Mouse (Mus musculus): ENCODE measurements around the gene Slc30a2.
"Not testable (repeated sequence)": the region's sequence is repeated elsewhere in the genome, so short reads cannot be mapped to it uniquely, and the experiment has no call there.

Gene Slc30a2

DNA sequence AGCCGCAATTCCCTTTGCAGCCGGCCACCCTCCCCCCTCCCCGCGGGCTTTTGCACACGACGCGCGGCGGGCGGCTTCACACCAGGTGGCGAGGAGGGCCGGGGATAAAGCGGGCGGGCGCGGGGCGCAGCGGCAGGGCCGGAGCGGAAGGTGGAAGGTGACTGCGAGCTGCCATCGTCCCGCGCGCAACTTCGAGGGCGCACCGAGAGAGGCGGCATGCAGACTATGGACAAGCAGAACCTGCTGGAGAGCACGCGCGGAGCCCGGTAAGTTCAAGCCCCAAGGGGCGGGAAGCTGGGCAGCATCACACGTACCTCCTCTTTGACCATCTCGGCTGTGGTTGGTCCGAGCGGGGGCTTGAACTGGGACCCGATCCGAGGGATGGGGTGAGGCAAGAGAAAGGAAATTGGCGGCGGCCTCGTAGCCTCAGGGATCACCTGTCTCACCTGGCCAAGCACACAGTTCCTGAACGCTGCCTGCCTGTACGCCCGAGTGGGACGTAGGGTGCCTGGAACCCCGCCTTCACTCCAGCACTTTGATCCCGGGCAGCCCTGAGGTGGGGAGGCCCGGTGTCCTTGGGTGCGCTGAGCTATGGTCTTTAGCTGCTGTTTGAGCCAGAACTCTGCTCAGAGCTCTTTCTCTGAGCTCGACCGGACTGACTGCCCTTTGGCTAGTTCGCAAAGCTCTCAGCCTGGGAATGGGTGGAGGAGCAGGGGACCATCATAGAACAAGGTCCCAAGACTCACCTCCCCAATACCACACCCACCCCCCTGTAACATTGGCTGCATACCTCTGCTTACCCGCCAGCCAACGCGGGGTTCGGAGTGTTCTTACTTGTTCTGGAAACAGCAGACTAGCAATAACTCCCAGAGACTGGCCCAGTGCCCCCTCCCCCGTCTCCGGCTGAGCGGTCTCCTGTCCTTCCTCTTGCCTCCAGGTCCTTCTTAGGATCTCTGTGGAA is at the start of gene Slc30a2:
Gene Slc30a2 (plus strand): TSS at position 111 of the 961 bp plus-strand sequence.
- in situ Hi-C loops (cut with MboI; ENCODE audit: low sequenced_read_pairs), result no loop called here

DNA sequence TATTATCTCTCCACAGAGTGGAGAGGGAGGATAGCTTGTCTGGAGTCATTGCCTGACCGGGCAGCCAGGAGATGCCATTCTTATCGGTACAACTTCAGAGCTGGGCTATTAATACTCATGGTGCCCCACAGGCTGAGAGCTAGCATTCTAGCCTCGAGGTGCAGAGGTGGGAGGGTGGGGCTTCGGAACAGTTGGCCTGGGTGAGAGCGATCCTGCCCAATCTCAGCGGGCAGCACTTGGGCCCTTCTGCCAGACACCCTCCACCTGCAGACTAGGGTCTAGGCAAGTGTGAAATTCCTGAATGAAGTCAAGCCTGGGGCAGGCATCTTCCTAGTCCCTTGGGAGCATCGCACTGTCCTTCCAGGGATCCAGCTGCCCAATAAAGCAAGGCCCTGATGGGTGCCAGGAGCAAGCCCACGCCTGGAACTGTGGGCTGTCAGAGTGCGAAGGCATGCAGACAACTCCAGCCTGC is 49.3 kb upstream of the Slc30a2 start:
- in situ Hi-C loops (cut with MboI; ENCODE audit: low sequenced_read_pairs), result no loop called here

DNA sequence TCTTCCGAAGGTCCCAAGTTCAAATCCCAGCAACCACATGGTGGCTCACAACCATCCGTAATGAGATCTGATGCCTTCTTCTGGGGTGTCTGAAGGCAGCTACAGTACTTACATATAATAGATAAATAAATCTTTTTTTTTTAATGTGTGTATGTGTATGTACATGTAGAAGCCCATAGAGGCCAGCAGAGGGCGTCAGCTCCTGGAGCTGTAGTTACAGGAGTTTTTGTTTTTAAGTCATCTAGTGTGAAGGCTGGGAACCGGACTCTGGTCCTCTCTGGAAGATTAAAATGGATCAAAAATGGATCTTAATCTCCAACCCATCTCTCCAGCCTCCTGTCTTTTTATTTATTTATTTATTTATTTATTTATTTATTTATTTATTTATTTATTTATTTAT is 46.9 kb upstream of the Slc30a2 start:
- in situ Hi-C loops (cut with MboI; ENCODE audit: low sequenced_read_pairs), result not testable (repeated sequence)

DNA sequence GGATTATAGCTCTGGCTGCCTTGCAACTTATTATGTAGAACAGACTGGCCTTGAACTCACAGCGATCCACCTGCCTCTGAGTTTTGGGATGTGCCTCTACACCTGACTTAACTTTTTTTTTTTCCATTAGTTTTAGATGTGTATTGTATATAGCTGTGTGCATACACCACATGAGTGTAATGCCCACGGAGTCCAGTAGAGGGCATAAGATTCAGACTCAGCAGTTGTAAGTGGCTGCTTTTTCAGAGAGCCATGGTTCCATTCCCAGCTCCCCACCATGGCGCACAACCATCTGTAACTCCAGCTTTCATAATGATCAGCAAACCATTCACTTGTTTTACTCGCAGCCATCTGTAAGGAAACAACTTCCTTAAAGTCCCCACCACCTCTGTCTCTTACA is 46.5 kb upstream of the Slc30a2 start:
- in situ Hi-C loops (cut with MboI; ENCODE audit: low sequenced_read_pairs), result no loop called here

DNA sequence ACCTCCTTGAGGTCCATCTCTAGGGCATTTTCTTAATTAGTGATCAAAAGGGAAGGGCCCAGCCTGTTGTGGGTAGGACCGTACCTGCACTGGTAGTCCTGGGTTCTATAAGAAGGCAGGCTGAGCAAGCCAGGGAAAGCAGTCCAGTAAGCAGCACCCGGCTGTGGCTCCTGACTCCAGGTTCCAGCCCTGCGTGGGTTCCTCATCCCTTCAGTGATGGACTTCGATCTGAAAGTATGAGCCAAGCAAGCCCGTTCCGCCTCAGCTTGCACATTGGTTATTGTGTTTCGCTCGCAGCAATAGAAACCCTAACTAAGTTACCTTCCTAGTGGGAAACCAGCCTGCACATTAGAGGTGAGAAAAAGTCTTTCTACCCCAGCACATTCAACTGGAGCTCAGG is 45.6 kb upstream of the Slc30a2 start:
- in situ Hi-C loops (cut with MboI; ENCODE audit: low sequenced_read_pairs), result no loop called here

DNA sequence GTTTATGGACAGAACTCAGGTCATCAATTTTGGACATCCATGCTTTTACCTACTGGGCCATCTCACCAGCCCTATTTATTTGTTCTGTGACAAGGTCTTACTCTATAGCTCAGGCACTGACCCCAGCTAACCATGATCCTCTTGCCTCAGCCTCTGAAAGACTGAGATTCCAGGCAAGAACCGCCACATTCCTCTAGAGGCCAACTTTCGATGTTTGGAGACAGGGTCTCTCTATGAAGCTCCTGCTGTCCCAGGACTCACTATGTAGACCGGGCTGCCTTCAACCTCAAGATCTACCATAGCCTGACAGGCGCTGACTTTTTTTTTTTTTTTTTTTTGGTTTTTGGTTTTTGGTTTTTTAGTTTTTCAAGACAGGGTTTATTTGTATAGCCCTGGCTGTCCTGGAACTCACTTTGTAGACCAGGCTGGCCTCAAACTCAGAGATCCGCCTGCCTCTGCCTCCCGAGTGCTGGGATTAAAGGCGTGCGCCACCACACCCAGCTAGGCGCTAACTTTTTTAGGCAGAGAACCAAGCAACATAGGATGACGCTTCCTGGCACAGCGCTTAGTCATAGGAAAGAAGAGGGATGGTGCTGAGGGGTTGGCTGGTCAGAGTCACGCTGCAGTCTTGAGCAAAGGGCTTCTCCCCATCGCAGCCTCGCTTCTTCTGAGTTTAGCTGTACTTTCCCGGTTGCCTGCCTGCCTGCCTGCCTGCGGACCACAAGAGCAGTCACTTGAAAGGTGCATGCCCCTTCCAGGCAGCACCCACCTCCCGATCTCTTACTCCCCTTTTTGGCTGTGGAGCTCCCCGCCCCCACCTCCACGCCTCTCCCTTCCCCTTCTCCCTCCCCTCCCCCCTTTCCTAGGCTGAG is 44.1 kb upstream of the Slc30a2 start:
- in situ Hi-C loops (cut with MboI; ENCODE audit: low sequenced_read_pairs), result no loop called here

GRCm38 (mm10) chr4:134299498-134299810 is 43.5 kb upstream of the Slc30a2 start:
- in situ Hi-C loops (cut with MboI; ENCODE audit: low sequenced_read_pairs), result no loop called here

GRCm38 (mm10) chr4:134300316-134300715 is 42.7 kb upstream of the Slc30a2 start:
- in situ Hi-C loops (cut with MboI; ENCODE audit: low sequenced_read_pairs), result no loop called here

GRCm38 (mm10) chr4:134302084-134302483 is 40.9 kb upstream of the Slc30a2 start:
- in situ Hi-C loops (cut with MboI; ENCODE audit: low sequenced_read_pairs), result no loop called here

DNA sequence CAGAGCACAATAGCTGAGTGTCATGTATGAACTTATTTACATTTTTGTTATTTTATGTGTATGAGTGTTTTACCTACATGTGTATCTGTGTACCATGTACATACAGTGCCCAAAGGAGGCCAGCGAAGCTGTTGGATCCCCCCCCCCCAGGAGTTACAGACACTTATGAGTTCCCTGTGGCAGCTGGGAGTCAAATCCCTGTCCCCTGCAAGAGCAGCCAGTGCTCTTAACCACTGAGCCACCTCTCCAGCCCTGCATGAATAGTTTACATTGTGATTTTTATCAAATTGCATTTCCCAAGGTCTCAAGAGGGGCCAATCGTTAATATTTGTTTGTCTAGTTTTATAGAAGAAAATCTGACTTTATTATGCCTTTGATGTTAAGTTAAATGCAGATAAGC is 36.0 kb upstream of the Slc30a2 start:
- in situ Hi-C loops (cut with MboI; ENCODE audit: low sequenced_read_pairs), result no loop called here

- in situ Hi-C loops (cut with MboI; ENCODE audit: low sequenced_read_pairs), result no loop called here
Measured at GRCm38 (mm10) chr4:134307367-134308072, 35.5 kb upstream of the Slc30a2 start.

DNA sequence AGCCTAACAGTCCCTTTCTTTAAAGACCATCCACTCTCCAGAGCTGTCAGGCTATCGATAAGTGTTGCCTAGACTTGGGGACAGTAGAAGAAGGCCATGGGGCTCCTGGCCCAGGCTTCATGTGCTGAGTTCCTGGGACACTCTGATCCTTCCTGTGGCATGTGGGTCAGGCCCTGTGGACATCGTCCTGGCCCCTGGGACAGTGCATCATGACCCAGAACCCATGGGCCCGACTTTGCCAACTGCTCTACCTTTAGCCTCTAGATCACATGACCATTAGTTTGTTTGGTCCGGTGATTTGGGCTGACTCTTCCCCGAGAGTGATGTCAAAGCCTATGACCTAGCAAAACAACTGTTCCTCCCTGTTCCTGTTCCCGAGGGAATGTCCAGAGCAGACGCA is 32.9 kb upstream of the Slc30a2 start:
- in situ Hi-C loops (cut with MboI; ENCODE audit: low sequenced_read_pairs), result no loop called here

DNA sequence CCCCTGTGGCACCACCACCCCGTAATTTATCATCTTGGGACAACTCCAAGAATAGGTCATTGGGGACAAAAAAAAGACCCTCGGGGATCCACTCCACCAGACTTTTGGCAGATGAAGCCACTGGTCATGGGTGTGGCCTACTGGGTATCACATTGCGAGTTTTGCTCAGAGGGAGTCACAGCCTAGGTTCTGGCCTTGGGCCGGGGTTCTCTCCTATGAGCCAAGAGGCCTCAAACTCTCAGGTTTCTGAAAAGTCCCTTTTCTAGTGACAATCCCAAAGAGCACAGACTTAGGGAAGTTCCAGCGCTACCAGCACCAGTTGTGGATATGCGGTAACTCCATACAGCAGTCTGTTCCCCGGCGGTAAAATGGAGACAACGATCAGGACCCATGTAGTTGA is 32.3 kb upstream of the Slc30a2 start:
- in situ Hi-C loops (cut with MboI; ENCODE audit: low sequenced_read_pairs), result no loop called here

DNA sequence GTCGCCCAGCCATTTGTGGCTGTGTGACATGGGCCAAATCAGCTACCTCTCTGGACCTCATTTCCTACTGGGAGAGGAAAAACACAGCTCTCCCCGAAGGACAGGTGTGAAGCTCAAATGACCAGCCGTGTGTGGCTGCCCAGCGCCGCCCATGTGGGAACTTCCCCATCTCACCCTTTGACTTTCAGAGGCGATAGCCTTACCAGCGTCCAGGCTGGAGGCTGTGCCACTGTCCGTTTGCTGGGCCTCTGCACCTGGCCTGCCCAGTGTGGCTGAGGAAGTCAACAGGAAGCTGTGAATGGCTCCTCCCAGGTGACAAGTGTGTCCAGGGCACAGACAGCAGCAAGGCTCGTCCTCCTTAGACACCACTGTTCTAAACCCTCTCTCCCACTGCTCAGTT is 31.2 kb upstream of the Slc30a2 start:
- in situ Hi-C loops (cut with MboI; ENCODE audit: low sequenced_read_pairs), result no loop called here

- in situ Hi-C loops (cut with MboI; ENCODE audit: low sequenced_read_pairs), result no loop called here
Measured at GRCm38 (mm10) chr4:134312341-134312740, 30.6 kb upstream of the Slc30a2 start.

- in situ Hi-C loops (cut with MboI; ENCODE audit: low sequenced_read_pairs), result no loop called here
Measured at GRCm38 (mm10) chr4:134312901-134313300, 30.1 kb upstream of the Slc30a2 start.

- in situ Hi-C loops (cut with MboI; ENCODE audit: low sequenced_read_pairs), result no loop called here
Measured at GRCm38 (mm10) chr4:134314081-134314655, 28.8 kb upstream of the Slc30a2 start.

DNA sequence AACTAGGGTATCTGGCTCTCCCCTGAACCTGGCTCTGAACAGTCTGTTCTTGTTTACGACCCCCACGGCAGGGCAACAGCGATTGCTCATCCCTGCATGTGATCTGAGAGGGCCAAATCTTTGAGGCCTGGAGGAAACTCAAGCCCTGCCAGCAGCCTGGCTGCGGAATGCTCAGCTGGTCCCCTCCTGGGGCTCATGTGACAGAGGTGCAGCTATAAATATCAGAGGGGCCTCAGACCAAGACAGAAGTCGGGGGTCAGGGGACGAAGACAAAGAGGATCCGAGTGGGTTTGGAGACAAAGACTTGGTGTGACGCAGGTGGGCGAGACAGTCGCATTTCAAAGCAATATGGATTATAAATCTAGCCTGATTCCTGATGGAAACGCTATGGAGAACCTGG is 28.1 kb upstream of the Slc30a2 start, which contains the start of gene Trim63:
Gene Trim63 (plus strand): TSS at position 245 of the 400 bp plus-strand sequence.
- in situ Hi-C loops (cut with MboI; ENCODE audit: low sequenced_read_pairs), result no loop called here

- in situ Hi-C loops (cut with MboI; ENCODE audit: low sequenced_read_pairs), result no loop called here
Measured at GRCm38 (mm10) chr4:134315470-134315869, 27.5 kb upstream of the Slc30a2 start.

- in situ Hi-C loops (cut with MboI; ENCODE audit: low sequenced_read_pairs), result no loop called here
Measured at GRCm38 (mm10) chr4:134316390-134316789, 26.6 kb upstream of the Slc30a2 start.

DNA sequence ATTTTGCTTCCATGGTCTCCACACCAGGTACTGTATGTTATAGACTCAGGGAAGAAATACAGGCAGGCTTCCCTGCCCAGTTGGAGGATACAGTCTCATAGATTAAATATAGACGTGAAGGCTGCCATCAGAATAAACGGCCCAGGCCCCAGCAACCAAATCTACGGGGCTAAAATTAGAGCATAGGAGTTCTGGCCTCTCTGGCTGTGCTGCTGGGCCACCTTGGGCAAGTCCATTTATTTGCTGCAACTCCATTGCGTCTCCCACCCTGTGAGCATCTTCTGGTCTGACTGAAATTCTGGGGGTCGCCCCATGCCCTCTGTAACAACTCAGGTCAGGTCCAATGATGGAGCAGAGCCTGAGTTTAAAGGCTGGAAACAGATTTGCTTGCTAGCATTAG is 23.9 kb upstream of the Slc30a2 start:
- in situ Hi-C loops (cut with MboI; ENCODE audit: low sequenced_read_pairs), result no loop called here
